Mouse (Mus musculus) thymus, adult 2 months (tissue): ENCODE measurements around the gene Rmi2. TPM values are rescaled to one million over a fixed set of nuclear protein-coding genes. Genes with fewer than 3 reads are reported as not detected.

Experiments used
- DNase-seq: peaks from one replicate; pipeline ENCODE4 v3.0.0; 2021
- H3K27ac ChIP-seq: fragments of 200-500 bp; 2 replicates; pipeline ENCODE4 v1.5.1; 2012; ENCODE audit warnings: low read length, control low read depth; ENCODE audit not compliant: control insufficient read depth, insufficient read depth
- H3K27me3 ChIP-seq: fragments of 200-500 bp; 2 replicates; pipeline ENCODE4 v1.6.1; 2012; ENCODE audit warnings: mild to moderate bottlenecking, low read length, moderate library complexity, mixed read lengths; ENCODE audit not compliant: control insufficient read depth, insufficient read depth
- H3K36me3 ChIP-seq: fragments of 200-500 bp; 2 replicates; pipeline ENCODE4 v1.6.1; 2012; ENCODE audit warnings: mild to moderate bottlenecking, low read length, moderate library complexity; ENCODE audit not compliant: control insufficient read depth, insufficient read depth
- H3K4me1 ChIP-seq: fragments of 200-500 bp; replicated peaks from 2 replicates; pipeline ENCODE4 v1.6.1; 2012; ENCODE audit warnings: low read length; ENCODE audit not compliant: control insufficient read depth, insufficient read depth
- H3K4me3 ChIP-seq: fragments of 200-500 bp; 2 replicates; pipeline ENCODE4 v1.5.1; 2012; ENCODE audit warnings: mild to moderate bottlenecking, low read length, control low read depth, moderate library complexity; ENCODE audit not compliant: control insufficient read depth, insufficient read depth
- CTCF ChIP-seq: fragments of 200-500 bp; IDR thresholded peaks from 2 replicates; pipeline ENCODE4 v1.5.1; 2012; ENCODE audit warnings: mild to moderate bottlenecking, control low read depth, low read length, moderate library complexity, borderline replicate concordance; ENCODE audit not compliant: control insufficient read depth, poor library complexity, insufficient read depth; ENCODE audit errors: extremely low read depth
- POLR2A ChIP-seq: fragments of 200-500 bp; IDR thresholded peaks from 2 replicates; pipeline ENCODE4 v1.6.1; 2012; ENCODE audit warnings: mild to moderate bottlenecking, low read length, control low read depth, moderate library complexity; ENCODE audit not compliant: control insufficient read depth, poor library complexity, insufficient read depth; ENCODE audit errors: extremely low read depth
- WGBS: fragments of 180-500 bp; shearing (Covaris S2); methylation state at CpG from one replicate; pipeline ENCODE4 v1.1.7; 2018; 5-methylcytosine and 5-hydroxymethylcytosine counted together
- polyA plus RNA-seq: library from polyadenylated mRNA; depleted of rRNA; stranded (reverse); fragments of >200 nt; gene quantifications from 2 replicates; pipeline ENCODE4 v1.2.3, GENCODE M21; 2012

Gene Rmi2
- polyA plus RNA-seq, 1 experiment, result 23.0 TPM

DNA sequence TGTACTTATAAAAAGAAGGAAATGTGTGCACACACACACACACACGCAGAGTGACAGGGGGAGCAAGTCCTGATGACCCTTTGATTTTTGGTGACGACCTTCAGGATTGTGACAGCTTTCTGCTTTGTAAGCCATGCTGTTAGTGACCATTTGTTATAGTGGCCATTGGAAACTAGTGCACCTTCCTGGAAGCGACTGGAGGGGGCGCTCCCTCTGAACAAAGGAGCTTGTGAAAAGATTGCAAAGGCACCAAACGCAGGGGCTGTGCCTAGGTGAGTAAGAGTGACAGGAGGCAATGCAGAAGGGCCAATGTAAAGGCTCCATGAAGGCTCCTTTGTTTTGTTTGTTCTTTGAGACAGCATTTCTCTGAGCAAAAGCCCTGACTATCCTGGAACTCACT, 68.0 kb downstream of the Rmi2 start:
- Histone ChIP-seq H3K4me3 (no peak overlapping the region), H3K27ac (no peak overlapping the region), H3K4me1 (peaks cover 16% of the 10 kb centered on the region), H3K36me3 (no peaks in the 10 kb centered on the region), H3K27me3 (no peaks in the 10 kb centered on the region)
- 93% methylated on average over 5 of the region's 5 CpGs for WGBS
- TF ChIP-seq POLR2A (no peak), CTCF (no peak)
- DNase-seq, result no peak

- no peak overlapping the region for H3K4me3 ChIP-seq
- H3K27me3 ChIP-seq, result no peaks in the 10 kb centered on the region
- TF ChIP-seq POLR2A, result no peak
- no peak; the same call in 1 of the 2 replicates for TF ChIP-seq CTCF
- peak overlapping the region; percentile 51 for H3K27ac ChIP-seq
- WGBS, result 39% methylated on average over 5 of the region's 5 CpGs
- H3K36me3 ChIP-seq, result no peaks in the 10 kb centered on the region
- peaks cover 16% of the 10 kb centered on the region for H3K4me1 ChIP-seq
- DNase-seq, result peak; percentile 44
Measured at GRCm38 (mm10) chr16:10905661-10906113, 70.8 kb downstream of the Rmi2 start.

GRCm38 (mm10) chr16:10910541-10910940, 75.7 kb downstream of the Rmi2 start:
- H3K27ac ChIP-seq, result no peak overlapping the region
- 97% methylated on average over 7 of the region's 7 CpGs for WGBS
- no peaks in the 10 kb centered on the region for H3K27me3 ChIP-seq
- H3K4me3 ChIP-seq, result no peak overlapping the region
- no peaks in the 10 kb centered on the region for H3K36me3 ChIP-seq
- no peak for TF ChIP-seq POLR2A
- no peak for TF ChIP-seq CTCF
- peaks cover 20% of the 10 kb centered on the region for H3K4me1 ChIP-seq
- no peak for DNase-seq

DNA sequence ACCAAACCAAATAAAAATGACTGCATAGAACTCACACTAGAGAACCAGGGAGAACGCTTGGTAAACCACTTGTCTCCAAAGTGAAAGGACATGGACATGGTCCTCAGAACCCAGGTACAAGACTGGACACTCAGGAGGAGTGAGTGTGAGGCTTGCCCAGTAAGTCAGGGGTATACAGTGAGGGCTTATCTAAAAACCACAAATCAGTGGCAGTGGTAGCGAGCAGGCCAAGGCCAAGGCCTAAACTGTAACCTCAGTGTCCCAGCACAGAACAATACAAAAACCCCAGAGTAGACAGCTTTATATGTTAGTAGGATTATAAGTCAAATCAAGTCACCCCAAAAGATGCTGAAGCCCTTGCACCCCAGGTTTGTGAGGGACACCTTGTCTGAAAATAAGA, 76.2 kb downstream of the Rmi2 start:
- WGBS, result 94% methylated on average over 2 of the region's 2 CpGs
- no peak for DNase-seq
- H3K27me3 ChIP-seq, result no peaks in the 10 kb centered on the region

DNA sequence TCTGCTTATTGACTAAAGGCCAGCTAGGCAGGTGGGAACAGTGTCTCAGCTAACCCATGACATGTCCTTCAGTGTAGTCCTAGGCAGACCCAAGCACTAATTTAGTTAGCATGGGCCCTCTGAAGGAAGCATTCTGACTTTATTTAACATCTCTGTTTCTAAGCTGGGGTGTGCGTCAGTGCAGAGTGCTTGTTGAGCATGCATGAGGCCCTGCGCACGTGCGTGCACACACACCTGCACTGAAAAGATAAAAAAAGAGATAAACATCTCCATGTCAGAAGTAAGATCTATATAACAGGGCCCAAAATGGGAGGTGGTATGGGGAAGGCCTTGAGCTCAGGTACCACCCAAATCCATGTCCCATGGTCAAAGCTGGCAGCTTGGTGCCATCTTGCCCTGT, 80.2 kb downstream of the Rmi2 start:
- WGBS, result 60% methylated on average over 4 of the region's 4 CpGs
- peaks cover 15% of the 10 kb centered on the region for H3K4me1 ChIP-seq
- TF ChIP-seq CTCF (no peak), POLR2A (no peak)
- DNase-seq, result no peak
- no peak overlapping the region for H3K4me3 ChIP-seq
- H3K36me3 ChIP-seq, result no peaks in the 10 kb centered on the region
- peak overlapping the region; percentile 22; the same call in 1 of the 2 replicates for H3K27ac ChIP-seq
- no peaks in the 10 kb centered on the region for H3K27me3 ChIP-seq

More for the DNA sequence above, 76.2 kb downstream of the Rmi2 start:
- Histone ChIP-seq H3K4me1 (peaks cover 16% of the 10 kb centered on the region), H3K27ac (no peak overlapping the region), H3K36me3 (no peaks in the 10 kb centered on the region), H3K4me3 (no peak overlapping the region)
- TF ChIP-seq POLR2A (no peak), CTCF (no peak)

- H3K36me3 ChIP-seq, result no peaks in the 10 kb centered on the region
- TF ChIP-seq POLR2A, result no peak
- no peak for TF ChIP-seq CTCF
- 95% methylated on average over 3 of the region's 3 CpGs for WGBS
- DNase-seq, result no peak
- H3K4me3 ChIP-seq, result no peak overlapping the region
- peaks cover 15% of the 10 kb centered on the region for H3K4me1 ChIP-seq
- no peak overlapping the region for H3K27ac ChIP-seq
- no peaks in the 10 kb centered on the region for H3K27me3 ChIP-seq
Measured at GRCm38 (mm10) chr16:10916271-10916670, 81.4 kb downstream of the Rmi2 start.

- Histone ChIP-seq H3K27me3 (no peaks in the 10 kb centered on the region), H3K4me3 (no peak overlapping the region), H3K4me1 (peaks cover 7% of the 10 kb centered on the region), H3K36me3 (no peaks in the 10 kb centered on the region), H3K27ac (no peak overlapping the region)
- DNase-seq, result no peak
- TF ChIP-seq CTCF (no peak), POLR2A (no peak)
Measured at GRCm38 (mm10) chr16:10919856-10920255, 85.0 kb downstream of the Rmi2 start.
